Mouse (Mus musculus) megakaryocyte, embryonic 14.5 days (primary cell): ENCODE measurements around the gene Dnase1. TPM values are rescaled to one million over a fixed set of nuclear protein-coding genes. Genes with fewer than 3 reads are reported as not detected.

Experiments
- H3K27me3 ChIP-seq: replicated peaks from 2 replicates; pipeline ENCODE3; 2012; ENCODE audit warnings: inconsistent platforms
- H3K36me3 ChIP-seq: replicated peaks from 2 replicates; pipeline ENCODE3; 2012; ENCODE audit warnings: low read length, inconsistent platforms, mixed read lengths
- H3K4me1 ChIP-seq: 2 replicates; pipeline ENCODE4 v1.6.1; 2012; ENCODE audit warnings: inconsistent platforms
- H3K4me3 ChIP-seq: replicated peaks from 2 replicates; pipeline ENCODE3; 2012; ENCODE audit warnings: moderate library complexity, mild to moderate bottlenecking, inconsistent platforms
- H3K9me3 ChIP-seq: 2 replicates; pipeline ENCODE4 v1.6.1; 2012; ENCODE audit warnings: inconsistent platforms
- FLI1 ChIP-seq: IDR thresholded peaks from 2 replicates; pipeline ENCODE4 v1.6.1; 2012; ENCODE audit warnings: low read length, inconsistent platforms, mixed read lengths
- GATA1 ChIP-seq: IDR thresholded peaks from 3 replicates; pipeline ENCODE4 v1.6.1; 2012; ENCODE audit warnings: mixed read lengths, low read length, inconsistent platforms, borderline replicate concordance
- polyA plus RNA-seq: library from polyadenylated mRNA; stranded (reverse); fragments of >175 nt; gene quantifications from 2 replicates; pipeline ENCODE4 v1.2.3, GENCODE M21; 2012; ENCODE audit warnings: low replicate concordance; ENCODE audit not compliant: insufficient read depth

Gene Dnase1
- polyA plus RNA-seq, 1 experiment = not detected

- Histone ChIP-seq H3K9me3 (no peaks in the 10 kb centered on the region), H3K4me1 (peaks cover 15% of the 10 kb centered on the region), H3K36me3 (peaks cover 73% of the 10 kb centered on the region)
These were observed 48.3 kb downstream of the Dnase1 start for GRCm38 (mm10) chr16:4085051-4085450.

GRCm38 (mm10) chr16:4085851-4086387 lies 49.2 kb downstream of the Dnase1 start:
- Histone ChIP-seq H3K36me3 (peaks cover 82% of the 10 kb centered on the region), H3K27me3 (no peaks in the 10 kb centered on the region)
- no peak for TF ChIP-seq FLI1
- no peak for TF ChIP-seq GATA1

More at GRCm38 (mm10) chr16:4085051-4085450, 48.3 kb downstream of the Dnase1 start:
- TF ChIP-seq GATA1 (no peak), FLI1 (no peak)
- Histone ChIP-seq H3K27me3 (no peaks in the 10 kb centered on the region), H3K4me3 (no peak overlapping the region)

GRCm38 (mm10) chr16:4087214-4087913 lies 50.6 kb downstream of the Dnase1 start:
- TF ChIP-seq FLI1 (no peak), GATA1 (no peak)
- peaks cover under 1% of the 10 kb centered on the region; the same call in 1 of the 2 replicates for H3K4me1 ChIP-seq
- peaks cover 89% of the 10 kb centered on the region for H3K36me3 ChIP-seq
- H3K27me3 ChIP-seq = no peaks in the 10 kb centered on the region
- peak overlapping the region; percentile 40 for H3K4me3 ChIP-seq
- no peaks in the 10 kb centered on the region for H3K9me3 ChIP-seq

More at GRCm38 (mm10) chr16:4085851-4086387, 49.2 kb downstream of the Dnase1 start:
- Histone ChIP-seq H3K9me3 (no peaks in the 10 kb centered on the region), H3K4me1 (peaks cover 10% of the 10 kb centered on the region; the same call in 1 of the 2 replicates), H3K4me3 (no peak overlapping the region)

Other genes with a start within 250 kb of the Dnase1 start
- not detected in 2 replicates for gene Olfr15, start 206.1 kb upstream of the Dnase1 start, polyA plus RNA-seq
- 0.11 and 0.54 TPM in 2 replicates for gene Zfp174, start 189.7 kb upstream of the Dnase1 start, polyA plus RNA-seq
- 30.2 and 49.6 TPM in 2 replicates for gene Naa60, start 164.6 kb upstream of the Dnase1 start, polyA plus RNA-seq
- gene Zfp597, start 152.4 kb upstream of the Dnase1 start, polyA plus RNA-seq = 0.77 and 3.0 TPM in 2 replicates
- not detected in 2 replicates for gene Gm20695, start 152.3 kb upstream of the Dnase1 start, polyA plus RNA-seq
- 18.9 and 24.5 TPM in 2 replicates for gene 1700037C18Rik, start 128.3 kb upstream of the Dnase1 start, polyA plus RNA-seq
- 17.0 TPM in 1 of 2 replicates, not detected in the other for gene Cluap1, start 128.1 kb upstream of the Dnase1 start, polyA plus RNA-seq
- 0.31 TPM in 1 of 2 replicates, not detected in the other for gene Nlrc3, start 60.3 kb upstream of the Dnase1 start, polyA plus RNA-seq
- gene Slx4, start 33.2 kb upstream of the Dnase1 start, polyA plus RNA-seq = 15.6 and 19.8 TPM in 2 replicates
- gene Trap1, start 40.9 kb downstream of the Dnase1 start, polyA plus RNA-seq = 147 and 152 TPM in 2 replicates
- gene Crebbp, start 177.1 kb downstream of the Dnase1 start, polyA plus RNA-seq = 7.5 and 8.2 TPM in 2 replicates